Mouse (Mus musculus): ENCODE results near the gene Mastl.

DNA sequence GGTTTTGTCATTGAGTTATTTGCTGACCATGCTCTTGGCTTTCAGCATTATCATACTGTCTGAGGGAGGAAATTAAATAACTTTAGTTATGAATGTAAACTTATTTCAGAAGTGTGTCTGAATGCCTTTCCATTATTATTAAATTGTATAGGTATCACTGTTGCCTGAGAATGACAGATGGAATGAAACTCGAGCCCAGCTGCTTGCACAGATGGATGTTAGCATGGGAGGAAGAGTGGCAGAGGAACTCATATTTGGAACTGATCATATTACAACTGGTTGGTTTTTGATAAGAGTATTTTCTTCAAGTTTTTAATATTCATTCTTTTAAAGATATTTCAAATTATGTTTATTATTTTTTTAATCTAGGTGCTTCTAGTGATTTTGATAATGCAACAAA is 38.5 kb upstream of the Mastl start:
- TF ChIP-seq CTCF (conservative IDR thresholded peaks at IDR 0.05; ENCODE audit: insufficient read depth, insufficient read length, low read depth, low read length) (no peak), POLR2A (IDR thresholded peaks at IDR 0.05; ENCODE audit: low read depth, low read length) (no peak)
